Mouse (Mus musculus): Measurements from ENCODE around the gene Serpine2.

The Serpine2 gene

DNA sequence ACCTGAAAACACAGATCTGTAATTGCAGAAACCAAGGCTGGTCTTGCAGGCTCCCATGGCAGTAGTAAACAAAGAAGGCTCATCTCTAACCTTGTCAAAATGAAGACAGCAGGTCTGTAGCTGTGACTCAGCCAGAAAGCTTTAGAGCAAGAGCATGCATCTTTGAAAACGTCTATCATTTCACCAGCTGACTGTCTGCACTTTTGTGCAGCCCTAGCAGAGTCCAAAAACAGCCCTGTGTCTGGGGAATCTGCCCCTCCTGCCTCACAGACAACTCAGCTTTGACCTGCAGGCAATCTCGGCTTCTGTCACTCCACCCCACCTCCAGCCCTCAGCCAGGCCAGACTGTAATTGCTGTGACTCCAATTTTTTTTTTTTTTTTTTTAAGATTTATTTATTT is 105.6 kb downstream of the Serpine2 start:
- DNase-seq, result no peak

DNA sequence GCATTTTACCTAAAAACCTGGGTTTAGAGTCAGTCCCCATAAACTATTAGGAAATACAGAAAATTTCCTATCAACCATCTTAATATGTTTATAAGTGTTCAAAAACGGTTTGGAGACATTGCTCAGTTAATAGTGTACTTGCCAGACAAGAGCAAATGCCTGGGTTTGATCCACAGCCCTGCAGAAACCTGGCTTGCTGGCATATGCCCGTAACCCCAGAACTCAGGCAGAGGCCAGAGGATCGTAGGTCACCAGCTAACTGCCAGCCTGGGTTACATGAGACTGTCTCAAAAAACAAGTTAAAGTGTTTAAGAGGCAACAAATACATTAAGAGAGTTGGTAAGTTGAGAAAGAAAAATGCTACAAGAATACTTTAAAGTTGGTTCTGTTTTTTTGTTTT is 106.0 kb downstream of the Serpine2 start:
- no peak for DNase-seq

DNA sequence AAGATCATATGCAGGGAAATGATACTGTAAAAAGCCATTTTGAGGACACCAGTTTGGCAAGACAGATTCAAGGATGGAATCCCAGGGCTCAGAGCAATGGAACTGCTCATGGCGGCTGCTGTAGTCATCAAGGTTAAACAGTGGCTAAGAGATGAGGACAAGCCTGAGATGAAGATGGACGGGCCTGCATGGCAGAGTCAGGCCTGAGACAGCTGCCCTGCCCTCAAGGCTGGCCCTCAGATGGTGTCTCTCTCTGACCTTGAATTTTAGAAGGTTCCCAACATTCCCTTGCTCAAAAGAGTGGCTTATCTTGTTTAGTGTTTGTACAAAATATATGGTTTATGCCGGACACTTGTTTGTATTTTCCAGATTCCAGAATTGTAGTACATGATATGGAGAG is 107.5 kb downstream of the Serpine2 start:
- no peak for DNase-seq

DNA sequence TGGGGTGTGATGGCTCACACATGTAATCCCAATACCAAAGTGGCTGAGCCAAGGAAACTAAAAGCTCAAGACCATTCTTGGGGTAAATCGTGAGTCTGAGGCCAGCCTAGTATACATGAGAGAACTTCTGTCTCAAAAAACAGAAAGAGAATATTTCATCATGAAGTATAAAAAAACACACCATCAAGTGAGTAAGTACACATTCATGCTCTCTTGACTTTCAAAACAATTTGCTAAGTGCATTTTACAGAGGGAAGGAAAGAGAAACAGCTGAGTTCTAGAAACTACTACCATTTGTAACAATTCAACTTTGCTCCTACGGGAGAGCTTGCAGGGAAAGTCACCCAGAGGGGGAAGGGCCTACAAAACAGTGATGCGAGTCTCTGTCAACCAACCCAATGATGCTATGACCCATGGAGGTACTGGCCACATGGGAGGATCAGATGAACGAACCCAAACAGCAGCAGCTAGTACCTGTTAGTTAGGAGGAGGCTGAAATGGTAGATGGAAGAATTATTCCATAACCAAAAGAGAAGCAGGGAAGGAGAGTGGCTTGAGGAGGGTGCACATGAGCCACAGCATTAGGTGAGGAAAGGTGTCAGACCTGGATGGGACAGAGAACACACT is 108.2 kb downstream of the Serpine2 start:
- no peak for DNase-seq

DNA sequence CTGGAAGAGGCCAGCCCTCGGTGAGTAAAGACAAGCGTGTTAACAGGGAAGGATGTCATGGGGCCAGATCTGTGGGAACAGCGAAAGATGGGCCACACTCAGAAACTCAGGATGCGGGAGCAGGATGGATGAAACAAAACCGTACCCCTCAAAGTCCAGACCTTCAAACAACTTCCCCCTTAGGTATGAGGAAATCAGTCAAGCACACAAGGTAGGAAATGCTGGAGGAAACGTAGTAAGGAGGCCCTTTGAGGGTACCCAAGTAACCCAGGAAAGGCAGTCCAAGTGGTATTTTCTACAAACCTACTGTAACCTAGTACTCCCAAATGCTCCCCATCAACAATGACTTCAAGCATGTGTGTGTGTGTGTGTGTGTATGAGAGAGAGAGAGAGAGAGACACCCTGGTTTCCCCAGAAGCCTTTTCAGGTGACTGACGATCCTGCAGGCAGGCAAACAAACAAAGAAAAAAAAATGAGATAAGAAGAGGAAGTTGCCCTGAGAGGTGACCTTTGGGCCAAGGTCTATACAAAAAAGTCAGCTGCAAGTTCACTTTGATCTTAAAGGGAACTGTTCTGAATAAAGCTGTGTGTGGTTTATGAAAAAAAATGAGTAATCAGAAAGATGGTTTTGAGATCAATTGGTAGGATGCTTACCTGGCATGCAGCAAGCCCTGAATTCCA is 108.8 kb downstream of the Serpine2 start:
- no peak for DNase-seq

DNA sequence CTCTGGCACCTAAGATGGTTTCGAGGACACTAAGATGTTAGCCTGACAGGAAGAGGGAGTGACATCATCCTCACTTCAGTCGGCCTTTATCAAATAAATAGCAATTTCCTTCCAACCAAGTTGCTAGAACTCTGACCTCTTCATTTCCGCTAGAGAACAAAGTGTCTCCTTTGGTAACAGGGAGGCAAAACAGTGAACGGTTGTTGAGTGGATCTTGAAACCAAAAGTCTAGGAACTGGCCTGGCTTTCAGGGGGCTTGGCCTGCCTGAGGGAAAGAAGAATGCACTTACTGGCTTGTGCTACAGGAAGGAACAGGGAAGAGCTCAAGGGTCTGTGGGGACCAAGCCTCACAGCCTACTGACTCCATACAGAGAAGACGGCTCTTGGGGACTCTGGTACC is 109.8 kb downstream of the Serpine2 start:
- no peak for DNase-seq

DNA sequence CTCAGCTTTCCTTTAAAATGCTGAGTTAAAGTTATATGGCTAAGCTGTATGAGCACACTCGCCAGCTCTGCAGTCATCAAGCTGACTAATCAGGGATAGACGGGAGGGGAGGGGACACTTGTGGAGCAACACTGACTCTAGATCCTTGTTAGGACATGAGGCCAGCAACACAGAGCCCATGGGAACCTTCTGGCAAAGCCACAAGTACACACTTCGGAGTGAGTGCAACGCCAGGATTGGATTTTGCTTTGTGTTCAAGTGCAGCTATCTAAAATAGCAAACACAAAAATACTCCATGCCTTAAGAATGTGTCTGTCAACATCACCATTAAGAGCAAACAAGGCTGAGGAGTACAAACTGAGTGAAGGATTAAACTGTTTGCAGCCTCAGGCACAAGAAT is 114.9 kb downstream of the Serpine2 start:
- DNase-seq, result no peak
